Mouse (Mus musculus): ENCODE results near the gene Thap3.

GRCm38 (mm10) chr4:151994228-151995171, 5.7 kb upstream of the Thap3 start:
- TF ChIP-seq CTCF (IDR thresholded peaks at IDR 0.05; ENCODE audit: low read depth, low read length) (no peak), GATA1 (IDR thresholded peaks at IDR 0.05; ENCODE audit: borderline replicate concordance, low read length) (no peak), TAL1 (conservative IDR thresholded peaks at IDR 0.05; ENCODE audit: low read depth, low read length) (peak; percentile 74), POLR2AphosphoS5 (IDR thresholded peaks at IDR 0.05; ENCODE audit: insufficient replicate concordance, low read depth, low read length) (no peak)
